Mouse (Mus musculus): ENCODE measurements at regions not wholly inside any gene's neighbourhood (a gene's known extent, or its start where the extent isn't known, plus 50 kb on each side); places are given as distances from the start of the nearest gene placed in this dataset.

GRCm38 (mm10) chr3:128723100-128723499, 476.6 kb upstream of the Pitx2 start:
- DNase-seq: no peak

GRCm38 (mm10) chr3:128720276-128720675, 479.4 kb upstream of the Pitx2 start:
- no peak for DNase-seq

GRCm38 (mm10) chr3:128719226-128719625, 480.5 kb upstream of the Pitx2 start:
- no peak for DNase-seq

GRCm38 (mm10) chr3:128707270-128707669, 492.4 kb upstream of the Pitx2 start:
- DNase-seq: no peak

GRCm38 (mm10) chr3:128668468-128669127, 531.1 kb upstream of the Pitx2 start:
- no peak for DNase-seq

GRCm38 (mm10) chr3:128665184-128665583, 534.5 kb upstream of the Pitx2 start:
- no peak for DNase-seq

- DNase-seq: no peak
Observed at GRCm38 (mm10) chr3:128636960-128637755, 562.5 kb upstream of the Pitx2 start.

- DNase-seq: no peak
Observed at GRCm38 (mm10) chr3:128627696-128628095, 572.0 kb upstream of the Pitx2 start.

- no peak for DNase-seq
Observed at GRCm38 (mm10) chr3:128616675-128617074, 583.0 kb upstream of the Pitx2 start.

GRCm38 (mm10) chr3:128613657-128614056, 586.0 kb upstream of the Pitx2 start:
- DNase-seq: no peak

- DNase-seq: no peak
Observed at GRCm38 (mm10) chr3:128610731-128611130, 588.9 kb upstream of the Pitx2 start.

GRCm38 (mm10) chr3:128608694-128609093, 591.0 kb upstream of the Pitx2 start:
- no peak for DNase-seq

GRCm38 (mm10) chr3:128575339-128576129, 624.1 kb upstream of the Pitx2 start:
- no peak for DNase-seq

GRCm38 (mm10) chr3:128570551-128570950, 629.1 kb upstream of the Pitx2 start:
- DNase-seq: no peak

GRCm38 (mm10) chr3:128565386-128565785, 634.3 kb upstream of the Pitx2 start:
- DNase-seq: no peak

- peak; percentile 63 for DNase-seq
Observed at GRCm38 (mm10) chr3:128546416-128547327, 650.5 kb upstream of the Fam241a start.

- no peak for DNase-seq
Observed at GRCm38 (mm10) chr3:128525427-128525826, 629.3 kb upstream of the Fam241a start.

- DNase-seq: peak; percentile 23
Observed at GRCm38 (mm10) chr3:128520671-128521103, 624.6 kb upstream of the Fam241a start.

GRCm38 (mm10) chr3:128519913-128520316, 623.8 kb upstream of the Fam241a start:
- DNase-seq: no peak

GRCm38 (mm10) chr3:128518806-128519205, 622.7 kb upstream of the Fam241a start:
- DNase-seq: peak; percentile 7

GRCm38 (mm10) chr3:128471111-128471510, 575.0 kb upstream of the Fam241a start:
- peak; percentile 16 for DNase-seq

GRCm38 (mm10) chr3:128429706-128430105, 533.6 kb upstream of the Fam241a start:
- no peak for DNase-seq
